Mouse (Mus musculus) testis, adult 2 months (tissue): Measurements from ENCODE around the gene Lyrm4.

ENCODE experiments used
- CTCF ChIP-seq: fragments of 200-500 bp; IDR thresholded peaks from 2 replicates; pipeline ENCODE4 v1.5.1; 2012; ENCODE audit warnings: low read depth, mild to moderate bottlenecking, inconsistent platforms, low read length, moderate library complexity; ENCODE audit not compliant: control insufficient read depth, insufficient read depth, insufficient replicate concordance
- POLR2A ChIP-seq: fragments of 200-500 bp; IDR thresholded peaks from 2 replicates; pipeline ENCODE4 v1.6.1; 2012; ENCODE audit warnings: low read depth, mild to moderate bottlenecking, inconsistent platforms, low read length, moderate library complexity; ENCODE audit not compliant: control insufficient read depth

- no peak for TF ChIP-seq CTCF
- no peak for TF ChIP-seq POLR2A
Observed at GRCm38 (mm10) chr13:36111331-36111730, 6.0 kb downstream of the Lyrm4 start.
